Mouse (Mus musculus): ENCODE measurements around the gene Fam166b.

The Fam166b gene

GRCm38 (mm10) chr4:43431690-43432089 is 2.8 kb upstream of the Fam166b start:
- peak; percentile 62 for DNase-seq (ENCODE audit: extremely low read depth, insufficient read length, low spot score)

GRCm38 (mm10) chr4:43428180-43428861 is 613 bp downstream of the Fam166b start:
- no peak for DNase-seq (ENCODE audit: extremely low read depth, insufficient read length, low spot score)

- no peak for DNase-seq (ENCODE audit: extremely low read depth, insufficient read length, low spot score)
Observed at GRCm38 (mm10) chr4:43427501-43428179, 1.3 kb downstream of the Fam166b start.

GRCm38 (mm10) chr4:43426487-43426886 is 2.4 kb downstream of the Fam166b start:
- no peak for DNase-seq (ENCODE audit: extremely low read depth, insufficient read length, low spot score)

GRCm38 (mm10) chr4:43425648-43426380 is 3.1 kb downstream of the Fam166b start:
- no peak for DNase-seq (ENCODE audit: extremely low read depth, insufficient read length, low spot score)

- DNase-seq (ENCODE audit: extremely low read depth, insufficient read length, low spot score): no peak
Observed at GRCm38 (mm10) chr4:43425197-43425596, 3.7 kb downstream of the Fam166b start.

GRCm38 (mm10) chr4:43424072-43424471 is 4.9 kb downstream of the Fam166b start:
- DNase-seq (ENCODE audit: extremely low read depth, insufficient read length, low spot score): no peak

GRCm38 (mm10) chr4:43423267-43423934 is 5.5 kb downstream of the Fam166b start:
- DNase-seq (ENCODE audit: extremely low read depth, insufficient read length, low spot score): no peak

- no peak for DNase-seq (ENCODE audit: extremely low read depth, insufficient read length, low spot score)
Observed at GRCm38 (mm10) chr4:43421632-43422240, 7.2 kb downstream of the Fam166b start.

GRCm38 (mm10) chr4:43420305-43420704 is 8.6 kb downstream of the Fam166b start:
- peak; percentile 47 for DNase-seq (ENCODE audit: extremely low read depth, insufficient read length, low spot score)

- DNase-seq (ENCODE audit: extremely low read depth, insufficient read length, low spot score): no peak
Observed at GRCm38 (mm10) chr4:43419801-43420281, 9.1 kb downstream of the Fam166b start.

GRCm38 (mm10) chr4:43418973-43419656 is 9.8 kb downstream of the Fam166b start:
- DNase-seq (ENCODE audit: extremely low read depth, insufficient read length, low spot score): no peak

- DNase-seq (ENCODE audit: extremely low read depth, insufficient read length, low spot score): no peak
Observed at GRCm38 (mm10) chr4:43418450-43418849, 10.5 kb downstream of the Fam166b start.

GRCm38 (mm10) chr4:43417269-43418062 is 11.5 kb downstream of the Fam166b start:
- no peak for DNase-seq (ENCODE audit: extremely low read depth, insufficient read length, low spot score)

GRCm38 (mm10) chr4:43416071-43416490 is 12.9 kb downstream of the Fam166b start:
- DNase-seq (ENCODE audit: extremely low read depth, insufficient read length, low spot score): peak; percentile 27

GRCm38 (mm10) chr4:43415221-43416070 is 13.5 kb downstream of the Fam166b start:
- DNase-seq (ENCODE audit: extremely low read depth, insufficient read length, low spot score): peak; percentile 29

- DNase-seq (ENCODE audit: extremely low read depth, insufficient read length, low spot score): no peak
Observed at GRCm38 (mm10) chr4:43414761-43415160, 14.2 kb downstream of the Fam166b start.

Measured in 3134 (cell line).